Mouse (Mus musculus) liver, embryonic 14.5 days (tissue): ENCODE measurements around the gene Atp6v1g2.

Source experiments
- CTCF ChIP-seq: IDR thresholded peaks from 2 replicates; pipeline ENCODE4 v1.5.1; 2016; ENCODE audit warnings: antibody characterized with exemption, low read depth, control low read depth
- EP300 ChIP-seq: IDR thresholded peaks from 2 replicates; pipeline ENCODE4 v1.6.1; 2016; ENCODE audit warnings: antibody characterized with exemption, low read depth

DNA sequence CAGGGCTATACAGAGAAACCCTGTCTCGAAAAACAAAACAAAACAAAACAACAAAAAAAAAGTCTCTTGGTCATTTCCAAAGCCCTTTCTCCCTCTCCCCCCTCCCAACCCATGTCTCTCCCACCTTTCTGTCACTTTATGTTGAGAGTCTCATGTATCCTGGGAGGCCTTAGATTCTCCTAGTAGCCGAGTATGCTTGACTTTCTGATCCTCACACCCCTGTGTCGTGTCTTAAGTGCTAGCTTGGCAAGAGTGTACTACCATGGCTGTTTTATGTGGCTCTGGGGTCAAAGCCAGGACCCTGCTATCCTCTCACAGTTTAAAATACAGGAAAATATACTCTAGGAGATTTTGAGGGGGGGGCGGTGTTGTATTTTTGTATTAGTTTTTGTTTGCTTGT, 46.1 kb upstream of the Atp6v1g2 start:
- TF ChIP-seq CTCF (no peak), EP300 (no peak)
